Mouse (Mus musculus) stomach, embryonic 14.5 days (tissue): Measurements from ENCODE around the gene Rer1. TPM values are rescaled to one million over a fixed set of nuclear protein-coding genes. Genes with fewer than 3 reads are reported as not detected.
"Not testable (repeated sequence)": the region's sequence is repeated elsewhere in the genome, so short reads cannot be mapped to it uniquely, and the experiment has no call there.

Experiments used
- ATAC-seq: fragments of 200-750 bp; cut with Nextera tagmentation; 2 replicates; pipeline ENCODE4 v1.8.0; 2017; ENCODE audit warnings: low read depth, moderate TSS enrichment; ENCODE audit not compliant: insufficient number of reproducible peaks, insufficient read depth, low FRiP score
- H3K27ac ChIP-seq: fragments of 300-500 bp; sonication (generic); 2 replicates; pipeline ENCODE4 v1.5.1; 2014; ENCODE audit warnings: mild to moderate bottlenecking, low read length, moderate library complexity, mixed read lengths
- H3K27me3 ChIP-seq: fragments of 300-500 bp; sonication (generic); 2 replicates; pipeline ENCODE4 v1.6.1; 2014; ENCODE audit warnings: low read length, control low read depth, mixed read lengths; ENCODE audit not compliant: control insufficient read depth, insufficient read depth
- H3K36me3 ChIP-seq: fragments of 300-500 bp; sonication (generic); 2 replicates; pipeline ENCODE4 v1.6.1; 2014; ENCODE audit warnings: mild to moderate bottlenecking, control low read depth, low read length, moderate library complexity, mixed read lengths; ENCODE audit not compliant: control insufficient read depth, insufficient read depth
- H3K4me1 ChIP-seq: fragments of 300-500 bp; sonication (generic); 2 replicates; pipeline ENCODE4 v1.6.1; 2014; ENCODE audit warnings: low read length, control low read depth, mixed read lengths; ENCODE audit not compliant: control insufficient read depth, insufficient read depth
- H3K4me2 ChIP-seq: fragments of 300-500 bp; sonication (generic); replicated peaks from 2 replicates; pipeline ENCODE4 v1.6.1; 2014; ENCODE audit warnings: low read depth, low read length, control low read depth
- H3K4me3 ChIP-seq: fragments of 300-500 bp; sonication (generic); 2 replicates; pipeline ENCODE4 v1.5.1; 2014; ENCODE audit warnings: low read depth, low read length, control low read depth
- H3K9ac ChIP-seq: fragments of 300-500 bp; sonication (generic); replicated peaks from 2 replicates; pipeline ENCODE4 v1.6.1; 2014; ENCODE audit warnings: low read depth, mild to moderate bottlenecking, control low read depth, low read length, moderate library complexity, mixed read lengths
- H3K9me3 ChIP-seq: fragments of 300-500 bp; sonication (generic); 2 replicates; pipeline ENCODE4 v1.6.1; 2016; ENCODE audit warnings: low read depth, low read length, control low read depth; ENCODE audit not compliant: control insufficient read depth
- WGBS: fragments of 180-500 bp; shearing (Covaris S2); extraction: QIAGEN DNeasy Blood & Tissue Kit; methylation state at CpG from one replicate; pipeline ENCODE4 v1.1.7; 2014; 5-methylcytosine and 5-hydroxymethylcytosine counted together
- polyA plus RNA-seq: library from polyadenylated mRNA; unstranded; fragments of >200 nt; fragmentation: Nextera tagmentation; extraction: Ambion mirVana; gene quantifications from 2 replicates; pipeline ENCODE4 v1.2.1, GENCODE M21; 2014

Gene Rer1
- polyA plus RNA-seq, 1 experiment from 2014 or later, result 174 TPM

DNA sequence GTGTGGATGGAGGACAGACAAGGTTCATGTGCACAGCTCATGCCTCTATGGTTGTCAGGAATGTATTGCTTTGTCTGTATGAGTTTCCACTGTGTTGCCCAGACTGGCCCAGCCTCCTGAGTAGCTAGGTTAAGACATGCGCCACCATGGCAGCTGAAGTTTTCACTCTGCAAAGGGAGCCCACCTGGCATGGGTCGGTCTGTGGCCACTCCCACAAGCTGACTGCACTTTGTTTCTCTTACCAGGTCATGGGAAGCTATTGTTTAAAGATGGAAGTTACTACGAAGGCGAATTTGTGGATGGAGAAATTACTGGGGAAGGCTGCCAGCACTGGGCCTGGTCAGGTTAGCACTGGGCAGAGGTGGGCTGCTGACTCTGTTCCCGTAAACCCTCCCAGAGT, 3.1 kb upstream of the Rer1 start:
- no peaks in the 10 kb centered on the region for H3K27me3 ChIP-seq
- H3K4me3 ChIP-seq, result no peak overlapping the region
- no peak overlapping the region for H3K4me2 ChIP-seq
- ATAC-seq, result no peak
- H3K36me3 ChIP-seq, result no peaks in the 10 kb centered on the region; the same call in 1 of the 2 replicates
- H3K9me3 ChIP-seq, result no peaks in the 10 kb centered on the region
- WGBS, result 91% methylated on average over 5 of the region's 5 CpGs
- no peak overlapping the region for H3K9ac ChIP-seq
- H3K4me1 ChIP-seq, result peaks cover 20% of the 10 kb centered on the region
- no peak overlapping the region for H3K27ac ChIP-seq

DNA sequence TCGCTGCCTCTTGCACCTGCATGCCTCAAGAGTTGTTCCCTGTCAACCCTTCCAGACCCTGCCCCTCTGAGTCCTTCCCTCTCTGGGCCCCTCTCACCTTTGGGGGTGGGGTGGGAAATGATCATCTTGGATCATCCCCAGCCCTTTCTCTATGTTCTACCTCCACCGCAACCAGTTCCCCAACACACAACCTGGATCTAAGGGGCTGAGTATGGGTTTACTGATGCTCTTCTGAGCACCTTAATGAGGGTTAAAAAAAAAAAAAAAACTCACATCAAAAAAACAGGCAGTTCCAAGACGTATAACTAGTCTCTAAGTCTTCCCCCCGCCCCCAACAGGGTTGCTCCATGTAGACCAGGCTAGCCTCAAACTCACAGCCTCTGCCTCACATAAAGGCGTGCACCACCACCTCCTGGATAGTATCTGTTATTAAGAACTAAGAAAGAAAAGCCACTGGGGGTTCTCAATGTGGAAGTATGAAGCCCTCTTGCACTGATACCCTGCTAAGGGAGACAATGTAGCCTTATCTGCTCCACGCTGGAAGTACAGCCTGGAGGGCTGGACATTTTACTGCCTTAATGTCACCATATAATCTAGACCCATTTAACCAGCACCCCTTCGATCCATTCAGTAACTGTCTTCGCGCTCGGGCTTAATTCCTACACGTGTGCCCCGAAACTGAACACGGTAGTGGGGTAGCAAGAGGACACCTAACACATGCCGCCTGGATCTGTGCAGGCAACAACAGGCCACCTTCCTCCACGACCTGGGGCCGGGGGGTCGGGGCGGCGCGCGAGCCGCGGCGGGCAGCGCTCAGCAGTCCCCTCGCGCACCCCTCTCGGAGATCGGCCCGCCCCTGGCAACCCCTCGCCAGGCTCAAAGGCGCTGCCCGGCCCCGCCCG, 725 bp downstream of the Rer1 start:
- peak; percentile 76 for ATAC-seq
- no peaks in the 10 kb centered on the region for H3K9me3 ChIP-seq

DNA sequence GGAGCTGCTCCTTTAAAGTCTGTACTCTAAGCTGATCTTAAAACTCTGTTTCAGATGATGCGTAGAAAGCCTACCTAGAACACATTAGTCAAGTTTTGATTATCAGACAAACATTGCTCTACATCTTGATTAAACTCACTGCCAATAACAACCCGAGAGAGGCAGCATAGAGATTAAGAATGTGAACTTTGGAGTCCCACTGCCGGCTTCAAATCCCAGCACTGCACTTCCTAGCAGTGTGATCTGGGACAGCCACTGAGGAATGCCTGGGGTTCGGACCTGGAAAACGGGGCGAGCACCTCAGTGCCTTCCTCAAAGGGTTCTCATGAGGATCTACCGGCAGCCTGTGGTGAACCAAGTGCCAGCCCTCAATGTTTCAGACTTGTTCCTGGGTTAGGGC, 1.8 kb downstream of the Rer1 start:
- H3K4me1 ChIP-seq, result peaks cover 20% of the 10 kb centered on the region
- no peak overlapping the region for H3K27ac ChIP-seq
- no peak overlapping the region for H3K4me3 ChIP-seq
- no peaks in the 10 kb centered on the region for H3K27me3 ChIP-seq
- ATAC-seq, result no peak
- peaks cover 37% of the 10 kb centered on the region for H3K36me3 ChIP-seq
- no peak overlapping the region for H3K9ac ChIP-seq
- 84% methylated on average over 7 of the region's 7 CpGs for WGBS
- peak overlapping the region; percentile 86; the same call in 1 of the 2 replicates for H3K4me2 ChIP-seq
- no peaks in the 10 kb centered on the region for H3K9me3 ChIP-seq

More for the DNA sequence above, 725 bp downstream of the Rer1 start:
- H3K9ac ChIP-seq, result peak overlapping the region; percentile 95
- H3K4me3 ChIP-seq, result peak overlapping the region; percentile 90
- H3K27ac ChIP-seq, result peak overlapping the region; percentile 95
- peak overlapping the region; percentile 86 for H3K4me2 ChIP-seq
- peaks cover 20% of the 10 kb centered on the region for H3K4me1 ChIP-seq
- H3K36me3 ChIP-seq, result peaks cover 27% of the 10 kb centered on the region
- H3K27me3 ChIP-seq, result no peaks in the 10 kb centered on the region
- 5% methylated on average over 35 of the region's 35 CpGs for WGBS

DNA sequence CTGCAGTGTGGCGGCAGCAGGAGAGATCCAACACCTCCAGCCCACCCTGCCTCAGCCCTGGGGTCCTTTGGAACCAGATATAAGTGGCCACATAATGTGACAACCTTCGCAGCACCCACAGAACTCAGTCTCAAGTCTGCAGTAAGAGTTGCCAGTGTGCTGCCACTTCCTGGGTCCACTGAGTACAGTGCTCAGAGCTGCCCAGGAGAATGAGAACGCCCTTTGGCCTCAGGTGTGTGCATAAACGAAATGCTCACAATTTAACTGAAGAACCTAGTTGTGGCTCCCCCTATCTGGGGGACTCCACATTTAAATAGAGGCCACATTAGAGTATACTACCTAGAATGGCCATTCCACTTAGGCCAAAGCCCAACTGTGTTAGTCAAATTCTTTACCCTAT, 2.6 kb downstream of the Rer1 start:
- no peak overlapping the region for H3K4me3 ChIP-seq
- ATAC-seq, result no peak
- no peaks in the 10 kb centered on the region for H3K27me3 ChIP-seq
- peaks cover 20% of the 10 kb centered on the region for H3K4me1 ChIP-seq
- H3K9ac ChIP-seq, result no peak overlapping the region
- H3K27ac ChIP-seq, result no peak overlapping the region
- H3K4me2 ChIP-seq, result no peak overlapping the region
- no peaks in the 10 kb centered on the region for H3K9me3 ChIP-seq
- 82% methylated on average over 4 of the region's 4 CpGs for WGBS
- H3K36me3 ChIP-seq, result peaks cover 40% of the 10 kb centered on the region

DNA sequence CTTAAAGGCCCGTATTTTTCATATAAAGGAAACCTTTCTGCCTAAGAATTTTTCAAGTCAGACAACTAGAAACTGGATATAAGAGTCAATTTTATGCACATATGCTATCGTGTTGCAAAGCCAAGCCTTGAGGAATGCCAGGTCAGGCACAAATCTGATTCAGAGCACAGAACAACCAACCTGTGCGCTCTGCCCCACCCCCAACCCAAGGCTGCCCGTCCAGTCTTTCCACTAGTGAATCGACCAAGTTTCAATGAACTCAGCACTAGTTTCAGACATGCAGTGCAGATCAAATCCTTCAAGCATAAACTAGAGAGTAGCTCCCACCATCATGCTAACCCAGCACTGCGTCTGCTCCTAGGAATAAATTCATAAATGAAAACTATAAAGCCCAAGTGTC, 6.5 kb downstream of the Rer1 start:
- Histone ChIP-seq H3K27ac (no peak overlapping the region), H3K9me3 (no peaks in the 10 kb centered on the region), H3K36me3 (peaks cover 73% of the 10 kb centered on the region), H3K4me3 (no peak overlapping the region), H3K9ac (no peak overlapping the region), H3K27me3 (no peaks in the 10 kb centered on the region), H3K4me1 (peaks cover 5% of the 10 kb centered on the region; the same call in 1 of the 2 replicates), H3K4me2 (no peak overlapping the region)
- 76% methylated on average over 6 of the region's 6 CpGs for WGBS
- no peak for ATAC-seq

DNA sequence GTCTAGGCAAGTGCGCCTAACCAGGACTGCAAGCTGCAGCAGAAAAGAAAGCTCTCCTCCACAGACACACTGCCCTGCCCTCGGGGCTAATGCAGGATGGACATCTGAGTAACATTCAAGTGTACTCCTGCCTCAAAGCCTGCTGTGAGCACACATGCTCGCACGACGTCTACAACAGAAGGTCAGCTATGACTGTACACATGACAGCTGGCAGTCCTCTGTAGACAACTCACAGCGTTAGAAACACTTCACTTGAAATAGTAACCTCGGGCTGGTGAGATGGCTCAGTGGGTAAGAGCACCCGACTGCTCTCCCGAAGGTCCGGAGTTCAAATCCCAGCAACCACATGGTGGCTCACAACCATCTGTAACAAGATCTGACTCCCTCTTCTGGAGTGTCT, 7.4 kb downstream of the Rer1 start:
- not testable (repeated sequence) for H3K27me3 ChIP-seq
- 85% methylated on average over 10 of the region's 10 CpGs for WGBS
- H3K36me3 ChIP-seq, result peaks cover 80% of the 10 kb centered on the region

DNA sequence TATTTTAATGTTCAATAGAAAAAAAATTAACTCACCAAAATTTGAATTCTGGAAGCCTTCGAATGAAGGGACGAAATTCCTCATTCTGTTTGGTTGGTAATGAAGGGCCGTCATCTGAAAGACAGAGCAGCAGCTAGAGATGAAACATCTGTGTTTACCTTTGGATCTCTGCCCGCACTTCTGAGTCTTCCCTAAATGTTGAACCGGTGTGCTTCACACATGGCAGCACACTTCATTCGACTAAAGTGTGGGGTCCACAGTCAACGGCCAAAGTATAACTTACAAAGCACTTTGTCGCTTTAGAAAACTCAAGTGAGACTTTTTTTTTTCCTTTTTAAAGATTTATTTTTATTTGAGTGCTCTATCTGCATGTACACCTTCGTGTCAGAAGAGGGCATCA, 9.5 kb downstream of the Rer1 start:
- no peak overlapping the region for H3K27ac ChIP-seq
- no peaks in the 10 kb centered on the region for H3K4me1 ChIP-seq
- H3K36me3 ChIP-seq, result peaks cover 82% of the 10 kb centered on the region
- H3K9me3 ChIP-seq, result no peaks in the 10 kb centered on the region
- no peak overlapping the region for H3K4me2 ChIP-seq
- H3K9ac ChIP-seq, result no peak overlapping the region
- no peak overlapping the region for H3K4me3 ChIP-seq
- H3K27me3 ChIP-seq, result no peaks in the 10 kb centered on the region
- ATAC-seq, result no peak
- WGBS, result 56% methylated on average over 9 of the region's 9 CpGs

More for the DNA sequence above, 7.4 kb downstream of the Rer1 start:
- not testable (repeated sequence) for ATAC-seq, H3K27ac ChIP-seq, H3K4me3 ChIP-seq, H3K4me1 ChIP-seq, H3K9ac ChIP-seq, H3K4me2 ChIP-seq, H3K9me3 ChIP-seq

DNA sequence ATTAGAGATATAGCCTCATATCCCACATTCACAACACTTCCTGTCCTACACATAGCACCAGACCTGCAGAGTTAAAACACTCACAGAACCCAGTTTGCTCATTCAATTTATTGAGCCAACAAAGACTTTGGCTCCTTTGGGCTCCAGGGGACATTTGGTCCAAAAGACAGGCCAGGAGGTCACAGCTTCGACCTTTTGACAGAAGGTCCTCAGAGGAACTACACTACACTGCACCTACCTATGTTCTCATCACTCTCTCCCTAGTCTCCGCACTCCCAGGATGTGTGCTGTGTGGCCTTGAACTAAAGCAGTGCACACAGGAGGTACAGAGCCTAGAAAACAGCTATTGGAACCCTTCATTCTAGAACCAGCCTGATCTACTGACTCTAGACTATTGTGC, 10.4 kb downstream of the Rer1 start:
- no peaks in the 10 kb centered on the region for H3K9me3 ChIP-seq
- no peak for ATAC-seq
- WGBS, result 92% methylated on average over 2 of the region's 2 CpGs
- H3K27ac ChIP-seq, result no peak overlapping the region
- no peaks in the 10 kb centered on the region for H3K4me1 ChIP-seq
- H3K4me3 ChIP-seq, result no peak overlapping the region
- H3K36me3 ChIP-seq, result peaks cover 84% of the 10 kb centered on the region
- H3K9ac ChIP-seq, result no peak overlapping the region
- H3K27me3 ChIP-seq, result no peaks in the 10 kb centered on the region
- H3K4me2 ChIP-seq, result no peak overlapping the region
